Mouse (Mus musculus) liver, postnatal 0 days (tissue): ENCODE measurements at regions not wholly inside any gene's neighbourhood (a gene's known extent, or its start where the extent isn't known, plus 50 kb on each side); places are given as distances from the start of the nearest gene placed in this dataset.

Source experiments
- CTCF ChIP-seq: sonication (generic); IDR thresholded peaks from 2 replicates; pipeline ENCODE4 v1.5.1; 2016; ENCODE audit warnings: antibody characterized with exemption, low read depth
- EP300 ChIP-seq: IDR thresholded peaks from 2 replicates; pipeline ENCODE4 v1.6.1; 2016; ENCODE audit warnings: antibody characterized with exemption, low read depth, mild to moderate bottlenecking

DNA sequence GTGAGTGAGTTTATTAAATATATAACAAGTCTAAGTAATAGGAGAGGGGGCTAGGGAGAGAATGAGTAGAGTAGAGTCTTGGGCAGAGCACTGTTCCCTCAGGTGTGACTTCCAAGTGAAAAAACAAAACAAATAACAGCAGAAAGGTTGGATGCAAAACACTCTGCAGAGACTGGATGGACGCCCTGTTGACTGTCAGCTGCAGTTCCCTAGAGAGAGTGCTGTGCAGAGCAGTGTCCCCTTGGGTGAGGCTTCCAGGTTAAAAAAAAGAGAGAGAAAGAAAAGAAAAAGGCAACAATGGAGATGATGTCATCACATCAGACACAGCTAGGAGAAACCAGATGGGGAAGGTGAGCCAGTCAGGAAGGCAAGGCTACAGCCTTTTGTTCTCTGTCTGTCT, 137.6 kb upstream of the Hmgn3 start:
- TF ChIP-seq CTCF: no peak
- no peak for TF ChIP-seq EP300
